Mouse (Mus musculus): ENCODE measurements around the gene Vamp2. TPM values are rescaled to one million over a fixed set of nuclear protein-coding genes. Genes with fewer than 3 reads are reported as not detected.

Vamp2 gene
- polyA plus RNA-seq, 1 experiment from 2014 or later: 43.0 TPM

DNA sequence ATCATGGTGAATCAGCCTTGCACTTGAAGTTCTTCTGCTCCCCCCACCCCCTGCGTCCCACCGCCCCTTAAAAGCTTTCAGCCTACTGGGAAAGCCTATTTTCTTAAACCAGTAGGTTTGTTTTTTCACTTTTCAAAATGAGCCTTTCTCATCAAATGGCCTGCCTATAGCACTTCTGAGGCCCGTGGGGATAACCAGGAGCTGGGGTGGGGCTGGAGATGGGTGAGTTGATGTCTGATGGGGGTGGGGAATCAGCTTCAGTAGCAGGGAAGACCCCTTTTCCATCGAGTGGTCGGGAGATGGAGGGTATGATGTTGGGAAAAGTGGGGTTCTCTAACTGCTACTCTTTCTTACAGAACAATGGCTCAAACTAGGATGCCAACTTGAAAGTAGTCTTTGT, 28.6 kb downstream of the Vamp2 start:
- H3K36me3 ChIP-seq (ENCODE audit: control insufficient read depth, insufficient read depth, low read length): no peaks in the 10 kb centered on the region
- DNase-seq (ENCODE audit: low spot score): no peak
- TF ChIP-seq CTCF (IDR thresholded peaks at IDR 0.05; ENCODE audit: low read depth) (no peak), EP300 (optimal IDR thresholded peaks at IDR 0.05) (no peak)
- no peak overlapping the region for H3K27ac ChIP-seq (replicated peaks)
- no peaks in the 10 kb centered on the region for H3K9me3 ChIP-seq (ENCODE audit: control insufficient read depth, low read length)
- H3K27me3 ChIP-seq (ENCODE audit: control insufficient read depth, insufficient read depth, low read length): no peaks in the 10 kb centered on the region
- 56% methylated on average over 5 of the region's 5 CpGs for WGBS
- no peak for ATAC-seq (ENCODE audit: low FRiP score, low TSS enrichment)
- no peak overlapping the region for H3K9ac ChIP-seq (ENCODE audit: low read length)
- H3K4me3 ChIP-seq (ENCODE audit: low read depth, low read length): no peak overlapping the region
- peaks cover 2% of the 10 kb centered on the region; the same call in 1 of the 2 replicates for H3K4me1 ChIP-seq (replicated peaks; ENCODE audit: control insufficient read depth, insufficient read depth)
- peak overlapping the region; percentile 83; the same call in 1 of the 2 replicates for H3K4me2 ChIP-seq (replicated peaks; ENCODE audit: low read depth)

DNA sequence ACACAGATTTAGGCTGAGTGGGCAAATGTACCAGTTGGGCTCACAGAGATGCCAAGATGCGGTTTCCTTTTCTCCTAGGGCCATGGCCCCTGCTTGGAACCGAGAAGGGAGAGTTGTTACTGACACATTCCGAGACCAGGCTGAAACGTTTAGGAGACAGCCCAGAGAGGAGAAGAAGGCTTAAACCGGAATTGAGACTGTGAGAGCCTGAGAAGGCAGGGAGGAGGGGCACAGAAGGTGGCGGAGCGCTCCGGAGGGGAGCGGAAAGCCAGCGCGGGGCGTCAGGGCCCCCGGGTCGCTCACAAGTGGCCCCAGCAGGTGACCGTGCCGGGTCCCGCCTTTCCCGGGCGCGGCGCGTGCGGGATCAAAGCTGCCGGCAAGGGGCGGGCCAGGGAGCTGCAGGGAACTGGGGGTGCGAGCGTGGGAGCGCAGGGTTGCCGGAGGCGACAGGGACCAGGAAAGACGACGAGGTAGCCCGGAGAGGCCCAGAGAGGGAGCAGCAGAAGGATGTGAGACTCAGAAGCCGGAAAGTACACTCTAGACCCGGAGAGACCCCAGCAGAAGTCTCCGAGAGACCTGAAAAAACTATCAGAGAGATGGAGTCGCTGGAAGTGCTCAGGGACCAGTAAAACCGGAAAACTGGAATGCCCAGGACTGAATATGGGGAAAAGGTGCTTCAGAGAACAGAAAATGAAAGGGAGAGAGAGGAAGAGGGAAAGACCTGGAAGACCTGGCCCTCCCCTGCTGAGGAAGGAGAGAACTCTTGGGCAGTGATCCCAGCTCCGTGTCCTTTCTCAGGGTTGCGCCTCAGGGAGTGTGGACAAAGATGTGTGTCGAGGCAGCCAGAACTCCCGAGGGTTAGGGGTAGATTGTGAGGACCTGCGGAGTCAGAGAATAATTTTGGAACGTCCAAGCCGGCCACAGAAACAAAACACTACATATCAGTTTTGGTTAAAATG, 29.7 kb downstream of the Vamp2 start:
- Histone ChIP-seq H3K9me3 (ENCODE audit: control insufficient read depth, low read length) (no peaks in the 10 kb centered on the region), H3K36me3 (ENCODE audit: control insufficient read depth, insufficient read depth, low read length) (no peaks in the 10 kb centered on the region), H3K27me3 (ENCODE audit: control insufficient read depth, insufficient read depth, low read length) (no peaks in the 10 kb centered on the region), H3K4me1 (replicated peaks; ENCODE audit: control insufficient read depth, insufficient read depth) (peaks cover 2% of the 10 kb centered on the region; the same call in 1 of the 2 replicates), H3K27ac (replicated peaks) (peak overlapping the region; percentile 93), H3K9ac (ENCODE audit: low read length) (peak overlapping the region; percentile 73), H3K4me3 (ENCODE audit: low read depth, low read length) (peak overlapping the region; percentile 64), H3K4me2 (replicated peaks; ENCODE audit: low read depth) (peak overlapping the region; percentile 83)
- peak; percentile 55 for ATAC-seq (ENCODE audit: low FRiP score, low TSS enrichment)
- peak; percentile 91 for DNase-seq (ENCODE audit: low spot score)
- WGBS: under 1% methylated on average over 45 of the region's 45 CpGs
- TF ChIP-seq CTCF (IDR thresholded peaks at IDR 0.05; ENCODE audit: low read depth) (peak; percentile 2; the same call in 1 of the 2 replicates), EP300 (optimal IDR thresholded peaks at IDR 0.05) (no peak)

DNA sequence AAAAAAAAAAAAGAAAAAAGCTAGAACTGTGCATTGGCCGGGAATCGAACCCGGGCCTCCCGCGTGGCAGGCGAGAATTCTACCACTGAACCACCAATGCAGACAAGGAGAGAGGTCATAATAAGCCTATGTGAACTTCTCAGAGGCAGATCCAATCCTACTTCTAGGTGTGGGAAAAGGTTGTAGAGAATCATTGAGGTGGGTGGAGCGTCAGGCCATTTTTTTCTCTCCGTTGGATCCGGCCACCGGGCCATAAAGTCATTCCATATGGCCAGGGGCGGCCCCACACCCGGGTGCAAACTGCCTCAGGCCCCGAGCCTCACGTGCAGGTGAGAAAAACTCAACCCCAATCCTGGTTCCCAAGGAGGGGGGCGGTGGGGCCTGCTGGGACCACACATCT, 30.5 kb downstream of the Vamp2 start:
- no peak overlapping the region; the same call in 1 of the 2 replicates for H3K27ac ChIP-seq (replicated peaks)
- TF ChIP-seq CTCF (IDR thresholded peaks at IDR 0.05; ENCODE audit: low read depth) (no peak), EP300 (optimal IDR thresholded peaks at IDR 0.05) (no peak)

DNA sequence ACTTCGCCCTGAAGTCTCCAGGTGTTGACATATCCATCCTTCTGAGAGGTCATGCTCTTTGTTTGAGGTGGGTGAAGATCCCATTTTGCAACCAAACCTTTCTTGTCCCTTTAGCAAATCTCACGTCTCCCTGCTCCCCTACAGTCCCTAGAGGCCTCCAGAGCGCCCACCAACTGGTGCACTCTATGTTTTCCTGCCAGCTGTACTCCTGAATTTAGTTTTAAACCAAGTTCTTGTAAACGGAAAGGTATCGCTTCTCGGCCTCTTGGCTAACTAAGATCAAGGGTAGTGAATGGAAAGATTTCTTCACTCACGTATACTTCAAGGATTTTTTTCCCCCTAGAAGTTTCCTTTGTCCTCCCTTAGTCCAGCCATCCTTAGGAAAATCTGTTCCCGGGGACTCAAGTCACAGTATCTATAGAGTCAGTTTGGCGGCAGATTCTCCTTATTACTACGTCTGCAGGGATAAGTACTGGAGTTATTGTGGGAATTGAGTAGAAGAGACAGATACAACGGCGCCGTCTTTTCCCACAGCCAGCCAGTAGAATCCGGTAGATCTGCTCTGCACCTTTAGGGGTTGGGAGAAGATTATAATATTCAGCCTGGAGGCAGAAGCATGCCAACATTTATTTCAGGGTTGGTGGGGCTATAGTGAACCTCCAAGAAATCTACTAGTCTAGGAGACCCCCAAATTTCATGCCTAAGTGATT, 31.3 kb downstream of the Vamp2 start:
- Histone ChIP-seq H3K36me3 (ENCODE audit: control insufficient read depth, insufficient read depth, low read length) (no peaks in the 10 kb centered on the region), H3K4me1 (replicated peaks; ENCODE audit: control insufficient read depth, insufficient read depth) (peaks cover 2% of the 10 kb centered on the region; the same call in 1 of the 2 replicates), H3K27me3 (ENCODE audit: control insufficient read depth, insufficient read depth, low read length) (no peaks in the 10 kb centered on the region), H3K4me2 (replicated peaks; ENCODE audit: low read depth) (peak overlapping the region; percentile 83), H3K9ac (ENCODE audit: low read length) (0 out of 2 replicates have a peak overlapping the region, but pooled peaks have one; percentile 9), H3K9me3 (ENCODE audit: control insufficient read depth, low read length) (no peaks in the 10 kb centered on the region), H3K27ac (replicated peaks) (no peak overlapping the region), H3K4me3 (ENCODE audit: low read depth, low read length) (no peak overlapping the region)
- no peak for ATAC-seq (ENCODE audit: low FRiP score, low TSS enrichment)
- no peak for TF ChIP-seq CTCF (IDR thresholded peaks at IDR 0.05; ENCODE audit: low read depth)
- TF ChIP-seq EP300 (optimal IDR thresholded peaks at IDR 0.05): no peak
- no peak for DNase-seq (ENCODE audit: low spot score)
- WGBS: 64% methylated on average over 14 of the region's 14 CpGs

More for the DNA sequence above, 30.5 kb downstream of the Vamp2 start:
- ATAC-seq (ENCODE audit: low FRiP score, low TSS enrichment) (peak; percentile 35), DNase-seq (ENCODE audit: low spot score) (peak; percentile 90)
- peaks cover 2% of the 10 kb centered on the region; the same call in 1 of the 2 replicates for H3K4me1 ChIP-seq (replicated peaks; ENCODE audit: control insufficient read depth, insufficient read depth)
- peak overlapping the region; percentile 64 for H3K4me3 ChIP-seq (ENCODE audit: low read depth, low read length)
- 2% methylated on average over 15 of the region's 15 CpGs for WGBS
- peak overlapping the region; percentile 83 for H3K4me2 ChIP-seq (replicated peaks; ENCODE audit: low read depth)
- H3K36me3 ChIP-seq (ENCODE audit: control insufficient read depth, insufficient read depth, low read length): no peaks in the 10 kb centered on the region
- no peaks in the 10 kb centered on the region for H3K9me3 ChIP-seq (ENCODE audit: control insufficient read depth, low read length)
- no peak overlapping the region for H3K9ac ChIP-seq (ENCODE audit: low read length)
- no peaks in the 10 kb centered on the region for H3K27me3 ChIP-seq (ENCODE audit: control insufficient read depth, insufficient read depth, low read length)

DNA sequence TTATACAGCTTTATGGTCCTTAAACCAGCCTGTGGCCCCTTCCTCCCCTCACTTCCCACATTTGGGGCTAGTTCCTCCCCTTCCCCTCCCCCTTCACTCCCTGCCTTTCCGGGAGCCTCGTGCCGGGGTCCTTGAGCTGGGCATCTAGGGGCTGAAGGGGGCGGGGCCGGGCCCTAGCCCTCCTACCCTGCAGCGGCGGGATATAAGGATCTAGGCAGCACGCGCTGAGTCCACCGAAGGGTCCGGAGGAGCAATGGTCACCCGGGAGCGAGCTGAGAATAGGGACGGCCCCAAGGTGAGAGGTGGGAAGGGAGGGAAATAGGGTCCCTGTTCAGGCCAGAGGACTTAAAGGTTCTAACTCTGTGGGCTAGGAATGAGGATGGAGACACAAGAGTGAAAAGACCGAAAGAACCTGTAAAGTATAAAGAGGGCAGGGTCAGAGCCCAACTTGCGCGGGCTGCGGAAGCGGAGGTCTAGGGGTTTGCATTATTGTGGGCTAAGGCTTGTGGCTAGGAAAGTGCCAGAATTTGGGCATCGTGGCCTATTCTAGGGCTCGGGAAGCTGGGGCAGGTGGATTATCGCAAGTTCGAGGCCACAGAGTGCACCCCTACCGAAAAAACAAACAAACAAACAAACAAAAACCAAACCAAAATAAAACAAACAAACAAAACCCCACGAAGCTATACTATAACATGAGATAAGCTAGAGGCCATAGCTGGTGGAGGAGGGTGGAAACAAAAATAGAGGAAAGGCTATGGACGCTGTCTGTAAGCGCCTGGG, 32.1 kb downstream of the Vamp2 start, which contains the start of gene Hes7:
Gene Hes7, plus strand, starts transcription at position 184 of the 780 bp plus-strand sequence.
- H3K36me3 ChIP-seq (ENCODE audit: control insufficient read depth, insufficient read depth, low read length): no peaks in the 10 kb centered on the region
- no peak for ATAC-seq (ENCODE audit: low FRiP score, low TSS enrichment)
- H3K27ac ChIP-seq (replicated peaks): peak within 1 kb of the TSS; percentile 88; the same call in 1 of the 2 replicates
- TF ChIP-seq EP300 (optimal IDR thresholded peaks at IDR 0.05): no peak
- TF ChIP-seq CTCF (IDR thresholded peaks at IDR 0.05; ENCODE audit: low read depth): no peak
- 8% methylated on average over 27 of the region's 27 CpGs for WGBS
- peak within 1 kb of the TSS; percentile 68 for H3K4me3 ChIP-seq (ENCODE audit: low read depth, low read length)
- H3K4me2 ChIP-seq (replicated peaks; ENCODE audit: low read depth): peak within 1 kb of the TSS; percentile 83
- H3K27me3 ChIP-seq (ENCODE audit: control insufficient read depth, insufficient read depth, low read length): no peaks in the 10 kb centered on the region
- peaks cover 2% of the 10 kb centered on the region; the same call in 1 of the 2 replicates for H3K4me1 ChIP-seq (replicated peaks; ENCODE audit: control insufficient read depth, insufficient read depth)
- H3K9me3 ChIP-seq (ENCODE audit: control insufficient read depth, low read length): no peaks in the 10 kb centered on the region
- peak; percentile 16 for DNase-seq (ENCODE audit: low spot score)
- peak within 1 kb of the TSS; percentile 77 for H3K9ac ChIP-seq (ENCODE audit: low read length)

Data from stomach, postnatal 0 days (tissue).